Mouse (Mus musculus) hindbrain, embryonic 14.5 days (tissue): ENCODE data around the gene Pigq. TPM values are rescaled to one million over a fixed set of nuclear protein-coding genes. Genes with fewer than 3 reads are reported as not detected.
A peak's percentile ranks its signal among the peaks of the same experiment; 100 is the strongest.

Experiments used
- ATAC-seq: fragments of 200-750 bp; cut with Nextera tagmentation; 2 replicates; pipeline ENCODE4 v1.8.0; 2017; ENCODE audit warnings: moderate number of reproducible peaks, mild to moderate bottlenecking, moderate TSS enrichment, moderate library complexity; ENCODE audit not compliant: low FRiP score
- DNase-seq: peaks from one replicate; pipeline ENCODE4 v3.0.0-alpha.2; 2015; ENCODE audit warnings: low spot score
- H3K27ac ChIP-seq: fragments of 300-500 bp; sonication (generic); 2 replicates; pipeline ENCODE4 v1.5.1; 2014; ENCODE audit warnings: mild to moderate bottlenecking, moderate library complexity
- H3K27me3 ChIP-seq: fragments of 300-500 bp; sonication (generic); 2 replicates; pipeline ENCODE4 v1.6.1; 2014; ENCODE audit warnings: mild to moderate bottlenecking, low read length, mixed read lengths; ENCODE audit not compliant: control insufficient read depth, insufficient read depth
- H3K36me3 ChIP-seq: fragments of 300-500 bp; sonication (generic); replicated peaks from 2 replicates; pipeline ENCODE4 v1.6.1; 2014; ENCODE audit not compliant: control insufficient read depth, insufficient read depth
- H3K4me1 ChIP-seq: fragments of 300-500 bp; sonication (generic); replicated peaks from 2 replicates; pipeline ENCODE4 v1.6.1; 2014; ENCODE audit warnings: antibody characterized with exemption, low read length, mixed read lengths; ENCODE audit not compliant: control insufficient read depth, insufficient read depth
- H3K4me2 ChIP-seq: fragments of 300-500 bp; sonication (generic); replicated peaks from 2 replicates; pipeline ENCODE4 v1.6.1; 2014; ENCODE audit warnings: mild to moderate bottlenecking, moderate library complexity
- H3K4me3 ChIP-seq: fragments of 300-500 bp; sonication (generic); replicated peaks from 2 replicates; pipeline ENCODE4 v1.5.1; 2014; ENCODE audit warnings: mild to moderate bottlenecking, low read length
- H3K9ac ChIP-seq: fragments of 300-500 bp; sonication (generic); 2 replicates; pipeline ENCODE4 v1.6.1; 2014
- H3K9me3 ChIP-seq: fragments of 300-500 bp; sonication (generic); 2 replicates; pipeline ENCODE4 v1.6.1; 2016; ENCODE audit warnings: low read length; ENCODE audit not compliant: control insufficient read depth
- WGBS: fragments of 180-500 bp; shearing (Covaris S2); extraction: QIAGEN DNeasy Blood & Tissue Kit; methylation state at CpG from one replicate; pipeline ENCODE4 v1.1.7; 2014; 5-methylcytosine and 5-hydroxymethylcytosine counted together
- polyA plus RNA-seq: library from polyadenylated mRNA; unstranded; fragments of >200 nt; fragmentation: Nextera tagmentation; extraction: Ambion mirVana; gene quantifications from 2 replicates; pipeline ENCODE4 v1.2.1, GENCODE M21; 2014

The Pigq gene
- polyA plus RNA-seq, 1 experiment from 2014 or later: 64.2 TPM

DNA sequence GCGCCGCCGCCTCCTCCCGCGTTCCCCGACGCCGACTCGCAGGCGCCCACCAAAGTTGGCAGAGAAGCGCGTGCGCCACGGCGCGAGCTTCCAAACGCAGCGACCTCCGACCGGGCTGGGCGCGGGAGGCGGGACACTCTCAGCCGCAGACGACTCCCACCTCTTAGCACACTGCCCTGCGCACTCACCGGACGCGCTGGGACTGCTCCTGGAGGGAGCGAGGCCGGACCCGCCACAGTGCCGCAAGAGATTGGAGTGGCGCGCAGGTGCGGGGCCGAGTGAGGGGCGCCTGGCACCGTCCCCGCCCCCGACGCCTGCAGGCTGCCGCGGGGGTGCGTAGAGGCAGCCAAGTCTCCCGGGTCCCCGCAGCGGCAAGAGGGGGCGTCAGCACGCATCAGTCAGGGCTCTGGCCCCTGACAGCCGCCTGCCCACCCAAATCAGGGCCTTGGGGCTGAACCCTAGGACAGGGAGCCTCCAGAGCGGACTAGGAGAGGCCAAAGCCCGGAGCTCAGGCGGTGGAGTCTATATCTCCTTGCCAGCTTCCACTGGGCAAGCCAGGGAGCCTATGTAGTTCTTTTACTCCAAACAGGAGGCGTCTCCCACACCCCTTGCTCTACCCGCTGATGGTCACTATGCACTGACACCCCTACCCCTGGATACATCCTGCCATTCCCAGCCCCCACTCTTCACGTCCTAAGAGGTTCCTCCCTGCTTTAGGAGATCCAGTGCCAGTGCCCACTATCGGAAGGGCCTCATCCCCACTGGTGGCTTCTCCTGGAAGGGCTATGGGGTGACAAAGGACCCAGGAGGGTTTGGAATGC, 7.3 kb upstream of the Pigq start, which contains the start of gene A930017K11Rik:
Gene A930017K11Rik (minus strand): TSS at position 763 of the 821 bp plus-strand sequence.
- no peaks in the 10 kb centered on the region for H3K9me3 ChIP-seq
- no peak for ATAC-seq
- WGBS: under 1% methylated on average over 56 of the region's 58 CpGs
- H3K27ac ChIP-seq: no peak within 1 kb of the TSS
- H3K9ac ChIP-seq: no peak within 1 kb of the TSS
- peaks cover 11% of the 10 kb centered on the region for H3K4me1 ChIP-seq
- H3K36me3 ChIP-seq: no peaks in the 10 kb centered on the region
- DNase-seq: no peak
- peak within 1 kb of the TSS; percentile 56 for H3K4me2 ChIP-seq
- peak within 1 kb of the TSS; percentile 29 for H3K4me3 ChIP-seq
- peaks cover 41% of the 10 kb centered on the region for H3K27me3 ChIP-seq

DNA sequence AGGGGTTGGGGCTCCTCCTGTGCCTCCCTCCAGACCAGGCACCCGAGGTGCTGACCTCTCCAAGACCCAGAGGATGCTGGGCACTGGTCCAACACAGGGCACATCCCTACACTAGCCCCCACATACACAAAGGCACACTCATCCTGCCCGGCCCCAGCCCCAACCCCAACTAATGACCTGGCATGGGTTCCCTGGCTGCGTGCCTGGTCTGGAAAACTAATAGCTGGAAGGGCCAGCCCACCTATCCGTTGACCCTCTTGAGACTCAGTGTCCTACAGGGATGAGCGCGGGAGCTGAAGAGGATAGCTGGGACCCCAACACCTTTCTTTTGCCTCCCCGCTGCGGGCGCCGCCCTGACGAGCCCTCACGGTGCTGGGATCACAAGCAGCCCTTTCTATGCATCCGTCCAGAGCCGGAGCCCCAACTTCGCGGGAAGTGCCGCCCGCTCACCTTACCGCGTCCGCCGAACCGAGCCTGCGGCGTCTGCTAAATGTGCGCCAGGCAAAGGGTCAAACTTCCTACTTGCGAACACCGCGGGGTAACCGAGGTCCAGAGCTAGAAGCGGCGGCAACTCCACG, 6.6 kb upstream of the Pigq start:
- ATAC-seq (peak; percentile 3; the same call in 1 of the 2 replicates), DNase-seq (no peak)
- Histone ChIP-seq H3K9ac (no peak overlapping the region), H3K4me2 (peak overlapping the region; percentile 56), H3K4me3 (peak overlapping the region; percentile 29), H3K4me1 (peaks cover 11% of the 10 kb centered on the region), H3K27ac (no peak overlapping the region), H3K27me3 (peaks cover 41% of the 10 kb centered on the region), H3K36me3 (no peaks in the 10 kb centered on the region), H3K9me3 (no peaks in the 10 kb centered on the region)
- 1% methylated on average over 33 of the region's 33 CpGs for WGBS

DNA sequence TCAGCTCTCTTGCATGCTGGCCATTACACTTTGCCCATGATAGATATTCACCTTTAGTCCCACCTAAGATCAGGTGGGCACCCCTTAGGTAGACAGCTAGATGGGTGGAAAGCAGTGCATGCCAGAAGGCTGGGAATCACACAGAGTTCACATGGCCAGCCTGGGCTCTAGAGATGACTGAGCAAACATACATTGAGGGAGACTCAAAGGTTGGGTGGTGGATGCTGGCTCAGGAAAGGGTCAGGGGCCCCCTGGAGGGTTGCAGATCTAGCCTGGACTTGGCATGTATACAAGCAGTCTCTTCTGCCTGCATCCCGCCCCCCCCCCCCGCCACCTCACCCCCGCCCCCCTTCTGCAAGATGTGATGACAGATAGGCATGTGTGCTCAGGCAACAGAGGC, 6.0 kb upstream of the Pigq start:
- WGBS: 0% methylated on average over 2 of the region's 3 CpGs
- Histone ChIP-seq H3K27ac (no peak overlapping the region), H3K9me3 (no peaks in the 10 kb centered on the region), H3K27me3 (peaks cover 41% of the 10 kb centered on the region), H3K4me3 (no peak overlapping the region), H3K4me1 (peaks cover 11% of the 10 kb centered on the region), H3K36me3 (no peaks in the 10 kb centered on the region), H3K4me2 (no peak overlapping the region), H3K9ac (no peak overlapping the region)
- ATAC-seq (no peak), DNase-seq (no peak)

DNA sequence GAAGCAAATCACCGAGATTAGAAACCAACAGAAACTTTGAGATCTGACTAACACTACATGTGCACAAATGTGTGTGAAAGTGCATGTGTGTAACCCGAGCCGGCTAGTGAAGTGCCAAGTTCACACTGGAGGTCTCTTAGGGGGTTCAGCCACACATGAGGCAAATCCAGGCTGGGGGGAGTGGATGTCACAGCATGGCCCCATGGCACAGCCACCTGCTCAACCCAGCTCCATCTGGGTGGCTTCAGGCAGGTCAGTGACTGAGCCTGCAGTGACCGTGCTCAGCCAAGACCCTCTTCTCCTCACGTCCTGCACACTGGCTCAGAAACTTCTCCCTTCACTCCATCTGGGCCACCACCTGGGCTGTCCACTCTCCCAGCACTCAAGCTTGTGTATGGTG, 5.2 kb upstream of the Pigq start:
- DNase-seq: no peak
- no peak overlapping the region for H3K4me2 ChIP-seq

DNA sequence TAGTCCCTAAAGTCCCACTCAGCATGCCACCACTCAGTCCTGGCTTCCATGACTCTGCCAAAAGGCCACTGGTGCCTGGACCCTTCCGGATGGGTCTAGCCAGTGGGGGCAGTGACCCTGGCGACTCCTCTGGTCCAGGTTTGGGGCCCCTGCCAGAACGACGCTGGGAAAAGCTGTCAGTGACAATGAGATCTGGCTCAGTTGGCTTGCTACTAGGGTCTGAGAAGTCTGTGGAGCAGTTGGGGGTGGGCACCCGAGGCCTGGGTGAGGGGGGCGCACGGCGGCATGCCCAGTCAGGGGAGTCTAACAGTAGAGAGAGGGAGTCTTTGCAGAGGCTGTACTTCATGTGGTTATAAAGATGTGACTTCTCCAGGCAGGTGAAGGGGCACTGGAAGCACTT, 3.3 kb upstream of the Pigq start:
- ATAC-seq (no peak), DNase-seq (no peak)
- no peak overlapping the region for H3K4me3 ChIP-seq
- H3K27ac ChIP-seq: no peak overlapping the region
- WGBS: 81% methylated on average over 8 of the region's 8 CpGs
- no peaks in the 10 kb centered on the region for H3K36me3 ChIP-seq
- H3K4me2 ChIP-seq: no peak overlapping the region
- no peaks in the 10 kb centered on the region for H3K9me3 ChIP-seq
- H3K4me1 ChIP-seq: peaks cover 11% of the 10 kb centered on the region
- H3K9ac ChIP-seq: no peak overlapping the region
- H3K27me3 ChIP-seq: peaks cover 35% of the 10 kb centered on the region

More for the DNA sequence above, 5.2 kb upstream of the Pigq start:
- WGBS: 78% methylated on average over 5 of the region's 5 CpGs
- no peak for ATAC-seq
- Histone ChIP-seq H3K9ac (no peak overlapping the region), H3K36me3 (no peaks in the 10 kb centered on the region), H3K9me3 (no peaks in the 10 kb centered on the region), H3K4me3 (no peak overlapping the region), H3K27me3 (peaks cover 41% of the 10 kb centered on the region), H3K27ac (no peak overlapping the region), H3K4me1 (peaks cover 11% of the 10 kb centered on the region)

DNA sequence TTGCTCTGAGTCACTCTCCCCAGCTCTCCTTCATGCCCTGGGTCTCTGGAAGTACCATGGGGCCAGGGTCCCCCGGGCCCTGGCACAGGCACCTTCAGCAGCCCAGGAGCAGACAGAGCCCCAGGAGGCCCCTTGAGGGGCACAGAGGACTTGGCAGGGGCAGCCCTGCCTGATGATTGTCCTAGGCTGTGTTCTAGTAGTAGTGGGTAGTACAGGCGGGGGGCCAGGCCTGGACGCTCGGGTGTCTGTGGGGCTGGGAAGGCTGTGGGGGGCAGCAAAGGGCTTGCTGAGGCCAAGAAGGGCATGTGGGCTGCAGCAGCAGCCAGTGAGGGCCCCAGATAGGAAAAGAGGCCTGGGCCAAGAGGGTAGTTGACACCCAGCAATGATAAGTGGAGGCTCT, 2.8 kb upstream of the Pigq start:
- H3K9ac ChIP-seq: no peak overlapping the region
- H3K27ac ChIP-seq: no peak overlapping the region
- no peaks in the 10 kb centered on the region for H3K9me3 ChIP-seq
- H3K4me1 ChIP-seq: peaks cover 11% of the 10 kb centered on the region
- no peaks in the 10 kb centered on the region for H3K36me3 ChIP-seq
- ATAC-seq (no peak), DNase-seq (no peak)
- no peak overlapping the region for H3K4me2 ChIP-seq
- no peak overlapping the region for H3K4me3 ChIP-seq
- 90% methylated on average over 4 of the region's 4 CpGs for WGBS
- peaks cover 30% of the 10 kb centered on the region for H3K27me3 ChIP-seq

DNA sequence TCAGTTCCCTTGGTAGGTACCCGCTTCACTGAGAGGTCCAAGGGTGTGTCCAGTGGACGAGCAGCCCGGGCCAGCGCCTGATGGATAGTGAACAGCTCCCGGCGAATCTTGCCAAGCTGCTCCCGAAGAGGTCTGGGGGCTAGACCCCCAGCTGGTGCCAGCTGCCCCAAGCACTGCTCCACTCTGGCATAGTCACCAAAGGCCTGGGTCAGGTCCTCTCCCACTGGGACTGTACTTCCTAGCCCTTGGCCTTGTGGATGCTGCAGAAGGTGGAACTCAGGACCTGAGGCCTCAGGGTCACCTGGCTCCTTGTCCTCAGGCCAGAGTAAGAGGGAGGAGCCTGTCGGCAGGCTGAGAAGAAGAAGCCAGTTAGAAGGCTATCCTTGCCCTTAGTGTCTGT, 2.2 kb upstream of the Pigq start:
- Histone ChIP-seq H3K9ac (no peak overlapping the region), H3K27me3 (peaks cover 23% of the 10 kb centered on the region), H3K4me3 (no peak overlapping the region), H3K4me1 (peaks cover 13% of the 10 kb centered on the region), H3K27ac (no peak overlapping the region), H3K4me2 (no peak overlapping the region), H3K9me3 (no peaks in the 10 kb centered on the region), H3K36me3 (no peaks in the 10 kb centered on the region)
- DNase-seq: no peak
- WGBS: 82% methylated on average over 8 of the region's 8 CpGs
- no peak for ATAC-seq

DNA sequence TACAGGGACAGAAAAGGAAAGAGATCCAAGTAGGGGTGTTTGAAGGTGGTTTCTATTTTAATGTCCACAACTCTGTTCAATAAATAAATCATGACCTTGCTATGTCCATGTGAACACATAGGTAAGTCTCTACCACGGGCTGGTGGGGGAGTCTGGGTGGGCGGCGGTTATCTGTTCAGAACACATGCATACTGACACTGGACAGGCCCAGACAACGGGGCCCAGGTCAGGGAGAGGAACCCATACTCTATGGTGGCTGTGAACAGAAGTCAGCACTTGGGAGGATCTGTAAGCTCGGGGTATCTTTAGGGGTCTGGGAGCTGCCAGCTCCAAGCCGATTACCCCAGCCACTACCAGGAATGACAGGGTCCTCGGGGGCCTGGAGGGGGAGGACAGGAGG, 1.6 kb upstream of the Pigq start:
- ATAC-seq (no peak), DNase-seq (no peak)
- no peaks in the 10 kb centered on the region for H3K9me3 ChIP-seq
- no peak overlapping the region for H3K27ac ChIP-seq
- no peaks in the 10 kb centered on the region for H3K36me3 ChIP-seq
- H3K9ac ChIP-seq: no peak overlapping the region
- H3K4me3 ChIP-seq: no peak overlapping the region
- no peak overlapping the region for H3K4me2 ChIP-seq
- 81% methylated on average over 7 of the region's 7 CpGs for WGBS
- peaks cover 18% of the 10 kb centered on the region for H3K27me3 ChIP-seq
- peaks cover 9% of the 10 kb centered on the region for H3K4me1 ChIP-seq

DNA sequence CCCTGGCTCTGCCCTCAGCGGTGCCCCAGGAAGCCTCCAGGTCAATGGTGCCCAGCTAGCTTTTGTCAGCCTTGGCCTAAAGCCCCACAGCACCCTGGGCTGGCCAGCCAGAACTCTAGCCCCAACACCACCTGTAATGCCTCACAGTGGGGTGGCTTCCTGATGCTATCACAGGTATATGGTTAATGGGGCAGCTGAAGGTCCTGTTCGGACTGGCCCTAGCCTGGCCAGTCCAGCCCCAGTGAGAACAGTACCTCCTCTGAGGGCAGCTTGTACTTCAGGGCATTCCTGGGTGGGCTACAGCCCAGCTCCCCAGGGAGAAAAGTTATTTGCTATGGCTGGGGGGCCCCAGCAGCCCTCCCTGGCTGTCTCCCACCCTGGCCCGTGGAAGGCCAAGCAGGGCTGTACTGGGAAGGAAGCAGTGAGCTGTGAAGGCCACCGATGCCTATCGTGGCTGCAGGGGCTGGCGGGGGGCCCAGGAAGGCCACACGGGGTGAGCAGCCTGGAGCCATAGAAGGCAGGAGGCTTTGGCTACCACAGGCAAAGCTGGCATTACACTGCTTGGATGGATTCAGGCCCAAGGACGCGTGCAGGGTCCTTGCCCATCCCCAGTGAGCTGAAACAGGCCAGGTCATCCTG, 900 bp upstream of the Pigq start:
- peaks cover 13% of the 10 kb centered on the region for H3K4me1 ChIP-seq
- no peak overlapping the region for H3K9ac ChIP-seq
- WGBS: 61% methylated on average over 9 of the region's 9 CpGs
- peaks cover 11% of the 10 kb centered on the region for H3K27me3 ChIP-seq
- no peak overlapping the region for H3K4me3 ChIP-seq
- no peak overlapping the region for H3K27ac ChIP-seq
- no peaks in the 10 kb centered on the region for H3K9me3 ChIP-seq
- no peak for DNase-seq
- ATAC-seq: no peak
- H3K4me2 ChIP-seq: no peak overlapping the region
- H3K36me3 ChIP-seq: no peaks in the 10 kb centered on the region
